Mouse (Mus musculus) hindbrain, embryonic 10.5 days (tissue): ENCODE results near the gene Pck2. TPM values are rescaled to one million over a fixed set of nuclear protein-coding genes. Genes with fewer than 3 reads are reported as not detected.
A peak's percentile ranks its signal among the peaks of the same experiment; 100 is the strongest.

Source experiments
- DNase-seq: peaks from one replicate; pipeline ENCODE4 v3.0.0-alpha.2; 2017; ENCODE audit warnings: low spot score
- H3K27ac ChIP-seq: fragments of 300-500 bp; sonication (generic); 2 replicates; pipeline ENCODE4 v1.5.1; 2016; ENCODE audit warnings: mild to moderate bottlenecking, moderate library complexity
- H3K27me3 ChIP-seq: fragments of 300-500 bp; sonication (generic); 2 replicates; pipeline ENCODE4 v1.6.1; 2016; ENCODE audit warnings: mild to moderate bottlenecking; ENCODE audit not compliant: poor library complexity, insufficient read depth, severe bottlenecking
- H3K36me3 ChIP-seq: fragments of 300-500 bp; sonication (generic); 2 replicates; pipeline ENCODE4 v1.6.1; 2016; ENCODE audit warnings: mild to moderate bottlenecking, moderate library complexity
- H3K4me1 ChIP-seq: fragments of 300-500 bp; sonication (generic); replicated peaks from 2 replicates; pipeline ENCODE4 v1.6.1; 2016; ENCODE audit warnings: mild to moderate bottlenecking
- H3K4me3 ChIP-seq: fragments of 300-500 bp; sonication (generic); 2 replicates; pipeline ENCODE4 v1.5.1; 2016; ENCODE audit warnings: mild to moderate bottlenecking, moderate library complexity
- H3K9me3 ChIP-seq: fragments of 300-500 bp; sonication (generic); 2 replicates; pipeline ENCODE4 v1.6.1; 2016; ENCODE audit warnings: mild to moderate bottlenecking, moderate library complexity
- WGBS: fragments of 180-500 bp; shearing (Covaris S2); methylation state at CpG from one replicate; pipeline ENCODE4 v1.1.7; 2016; 5-methylcytosine and 5-hydroxymethylcytosine counted together
- polyA plus RNA-seq: library from polyadenylated mRNA; unstranded; fragments of >200 nt; fragmentation: Nextera tagmentation; extraction: Ambion mirVana; gene quantifications from 2 replicates; pipeline ENCODE4 v1.2.1, GENCODE M21; 2016

Pck2 gene
- 15.4 and 18.5 TPM in 2 replicates for polyA plus RNA-seq

GRCm38 (mm10) chr14:55540067-55540786 is at the start of gene Pck2:
TSS of gene Pck2 (plus strand) at chr14:55540266.
- peaks cover 22% of the 10 kb centered on the region for H3K4me1 ChIP-seq
- H3K36me3 ChIP-seq: peaks cover 14% of the 10 kb centered on the region
- peak; percentile 81 for DNase-seq
- WGBS: under 1% methylated on average over 32 of the region's 32 CpGs
- no peaks in the 10 kb centered on the region for H3K27me3 ChIP-seq
- peak within 1 kb of the TSS; percentile 90 for H3K27ac ChIP-seq
- H3K4me3 ChIP-seq: peak within 1 kb of the TSS; percentile 74
- no peaks in the 10 kb centered on the region for H3K9me3 ChIP-seq

GRCm38 (mm10) chr14:55490361-55491201 is 49.5 kb upstream of the Pck2 start, which contains the start of gene Carmil3:
TSS of gene Carmil3 (plus strand) at chr14:55490651.
- Histone ChIP-seq H3K4me1 (peaks cover 26% of the 10 kb centered on the region), H3K27ac (peak within 1 kb of the TSS; percentile 91), H3K27me3 (peaks cover 4% of the 10 kb centered on the region; the same call in 1 of the 2 replicates), H3K4me3 (peak within 1 kb of the TSS; percentile 80), H3K36me3 (peaks cover 49% of the 10 kb centered on the region), H3K9me3 (no peaks in the 10 kb centered on the region)
- DNase-seq: peak; percentile 81
- WGBS: under 1% methylated on average over 68 of the region's 68 CpGs

GRCm38 (mm10) chr14:55491291-55491833 is 48.7 kb upstream of the Pck2 start:
- peak overlapping the region; percentile 91 for H3K27ac ChIP-seq
- no peaks in the 10 kb centered on the region for H3K9me3 ChIP-seq
- WGBS: under 1% methylated on average over 30 of the region's 30 CpGs
- H3K36me3 ChIP-seq: peaks cover 51% of the 10 kb centered on the region
- peaks cover 4% of the 10 kb centered on the region; the same call in 1 of the 2 replicates for H3K27me3 ChIP-seq
- peak overlapping the region; percentile 80 for H3K4me3 ChIP-seq
- peaks cover 26% of the 10 kb centered on the region for H3K4me1 ChIP-seq
- DNase-seq: peak; percentile 83

- no peak for DNase-seq
- Histone ChIP-seq H3K36me3 (peaks cover 51% of the 10 kb centered on the region), H3K27ac (peak overlapping the region; percentile 91; the same call in 1 of the 2 replicates)
Observed at GRCm38 (mm10) chr14:55492103-55492502, 48.0 kb upstream of the Pck2 start.

GRCm38 (mm10) chr14:55495509-55496240 is 44.4 kb upstream of the Pck2 start:
- Histone ChIP-seq H3K9me3 (no peaks in the 10 kb centered on the region), H3K4me3 (no peak overlapping the region), H3K36me3 (peaks cover 66% of the 10 kb centered on the region), H3K27ac (no peak overlapping the region), H3K27me3 (no peaks in the 10 kb centered on the region), H3K4me1 (peaks cover 27% of the 10 kb centered on the region)
- no peak for DNase-seq
- 74% methylated on average over 20 of the region's 20 CpGs for WGBS

More at GRCm38 (mm10) chr14:55492103-55492502, 48.0 kb upstream of the Pck2 start:
- WGBS: 52% methylated on average over 3 of the region's 3 CpGs
- peaks cover 26% of the 10 kb centered on the region for H3K4me1 ChIP-seq
- no peaks in the 10 kb centered on the region for H3K9me3 ChIP-seq
- peak overlapping the region; percentile 80 for H3K4me3 ChIP-seq
- H3K27me3 ChIP-seq: peaks cover 4% of the 10 kb centered on the region; the same call in 1 of the 2 replicates

GRCm38 (mm10) chr14:55496761-55497448 is 43.2 kb upstream of the Pck2 start:
- Histone ChIP-seq H3K4me1 (peaks cover 17% of the 10 kb centered on the region), H3K36me3 (peaks cover 77% of the 10 kb centered on the region), H3K4me3 (no peak overlapping the region), H3K27me3 (no peaks in the 10 kb centered on the region), H3K9me3 (no peaks in the 10 kb centered on the region), H3K27ac (no peak overlapping the region; the same call in 1 of the 2 replicates)
- 73% methylated on average over 16 of the region's 16 CpGs for WGBS
- no peak for DNase-seq

- 33% methylated on average over 6 of the region's 6 CpGs for WGBS
- Histone ChIP-seq H3K4me1 (peaks cover 11% of the 10 kb centered on the region), H3K36me3 (peaks cover 81% of the 10 kb centered on the region), H3K27ac (no peak overlapping the region), H3K9me3 (no peaks in the 10 kb centered on the region), H3K4me3 (no peak overlapping the region), H3K27me3 (no peaks in the 10 kb centered on the region)
- DNase-seq: peak; percentile 90
Observed at GRCm38 (mm10) chr14:55497449-55497821, 42.6 kb upstream of the Pck2 start.

- H3K9me3 ChIP-seq: no peaks in the 10 kb centered on the region
- no peak overlapping the region for H3K27ac ChIP-seq
- peaks cover 5% of the 10 kb centered on the region; the same call in 1 of the 2 replicates for H3K27me3 ChIP-seq
- WGBS: 89% methylated on average over 9 of the region's 9 CpGs
- H3K4me3 ChIP-seq: no peak overlapping the region
- peaks cover 19% of the 10 kb centered on the region for H3K4me1 ChIP-seq
- H3K36me3 ChIP-seq: peaks cover 29% of the 10 kb centered on the region
- DNase-seq: no peak
Observed at GRCm38 (mm10) chr14:55505612-55506011, 34.5 kb upstream of the Pck2 start.

GRCm38 (mm10) chr14:55507801-55508200 is 32.3 kb upstream of the Pck2 start:
- Histone ChIP-seq H3K27ac (no peak overlapping the region; the same call in 1 of the 2 replicates), H3K27me3 (peaks cover 22% of the 10 kb centered on the region), H3K9me3 (no peaks in the 10 kb centered on the region), H3K36me3 (peaks cover 12% of the 10 kb centered on the region; the same call in 1 of the 2 replicates), H3K4me3 (no peak overlapping the region), H3K4me1 (peaks cover 28% of the 10 kb centered on the region)
- DNase-seq: no peak
- 54% methylated on average over 7 of the region's 7 CpGs for WGBS

GRCm38 (mm10) chr14:55509540-55509939 is 30.5 kb upstream of the Pck2 start:
- no peak overlapping the region for H3K27ac ChIP-seq
- no peaks in the 10 kb centered on the region for H3K9me3 ChIP-seq
- H3K4me3 ChIP-seq: no peak overlapping the region
- no peak for DNase-seq
- peaks cover 33% of the 10 kb centered on the region for H3K4me1 ChIP-seq
- H3K27me3 ChIP-seq: peaks cover 24% of the 10 kb centered on the region
- no peaks in the 10 kb centered on the region for H3K36me3 ChIP-seq
- 80% methylated on average over 10 of the region's 10 CpGs for WGBS

GRCm38 (mm10) chr14:55510125-55510731 is 29.8 kb upstream of the Pck2 start, which contains the start of gene Cpne6:
TSS of gene Cpne6 (plus strand) at chr14:55510445.
- no peak within 1 kb of the TSS for H3K4me3 ChIP-seq
- 75% methylated on average over 22 of the region's 22 CpGs for WGBS

More at GRCm38 (mm10) chr14:55510125-55510731, 29.8 kb upstream of the Pck2 start, which contains the start of gene Cpne6:
- Histone ChIP-seq H3K9me3 (no peaks in the 10 kb centered on the region), H3K4me1 (peaks cover 33% of the 10 kb centered on the region), H3K36me3 (no peaks in the 10 kb centered on the region), H3K27me3 (peaks cover 26% of the 10 kb centered on the region), H3K27ac (peak within 1 kb of the TSS; percentile 31; the same call in 1 of the 2 replicates)
- DNase-seq: no peak
